Mouse (Mus musculus) embryo, embryonic 11 days (tissue): ENCODE measurements around the gene Slc38a1.

Source experiments
- DNase-seq: peaks from one replicate; pipeline ENCODE4 v3.0.0-alpha.2; 2015

The Slc38a1 gene

DNA sequence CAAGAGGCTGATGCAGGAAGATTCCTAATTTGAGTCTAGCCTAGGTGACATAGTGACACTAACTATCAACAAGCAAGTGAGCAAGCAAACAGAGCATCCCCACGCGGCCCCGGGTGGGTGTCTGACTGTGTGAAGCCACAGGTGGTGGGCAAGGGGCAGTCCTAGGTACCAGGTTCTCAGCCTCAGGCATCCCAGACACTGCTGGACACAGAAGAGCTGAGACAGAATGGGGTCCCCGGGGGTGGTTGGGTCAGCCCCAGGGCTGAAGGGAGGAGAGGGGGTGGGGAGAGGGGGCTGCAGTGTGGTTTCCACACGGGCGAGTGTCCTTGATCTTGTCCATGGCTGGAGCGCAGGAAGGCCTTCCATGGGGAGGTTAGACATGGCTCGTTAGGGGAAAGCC is 91.6 kb downstream of the Slc38a1 start:
- no peak for DNase-seq

DNA sequence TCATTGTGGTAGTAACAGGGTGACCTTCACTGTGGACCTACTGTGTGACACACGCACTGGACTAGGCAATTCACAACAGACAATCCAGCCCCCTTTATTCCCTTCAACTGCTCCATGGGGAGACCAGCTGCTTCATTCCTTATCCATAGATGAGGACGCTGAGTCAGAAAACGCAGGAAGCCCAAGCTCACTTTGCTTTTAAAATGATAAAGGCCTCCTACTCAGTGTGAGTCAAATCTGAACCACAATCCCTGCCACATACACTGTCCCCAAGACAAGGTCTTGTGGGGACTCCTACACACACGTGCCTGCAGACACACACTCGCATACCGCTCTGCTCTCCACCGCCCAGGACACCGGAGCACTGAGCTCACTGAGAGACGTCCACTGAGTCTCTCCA is 94.3 kb downstream of the Slc38a1 start:
- DNase-seq: no peak

DNA sequence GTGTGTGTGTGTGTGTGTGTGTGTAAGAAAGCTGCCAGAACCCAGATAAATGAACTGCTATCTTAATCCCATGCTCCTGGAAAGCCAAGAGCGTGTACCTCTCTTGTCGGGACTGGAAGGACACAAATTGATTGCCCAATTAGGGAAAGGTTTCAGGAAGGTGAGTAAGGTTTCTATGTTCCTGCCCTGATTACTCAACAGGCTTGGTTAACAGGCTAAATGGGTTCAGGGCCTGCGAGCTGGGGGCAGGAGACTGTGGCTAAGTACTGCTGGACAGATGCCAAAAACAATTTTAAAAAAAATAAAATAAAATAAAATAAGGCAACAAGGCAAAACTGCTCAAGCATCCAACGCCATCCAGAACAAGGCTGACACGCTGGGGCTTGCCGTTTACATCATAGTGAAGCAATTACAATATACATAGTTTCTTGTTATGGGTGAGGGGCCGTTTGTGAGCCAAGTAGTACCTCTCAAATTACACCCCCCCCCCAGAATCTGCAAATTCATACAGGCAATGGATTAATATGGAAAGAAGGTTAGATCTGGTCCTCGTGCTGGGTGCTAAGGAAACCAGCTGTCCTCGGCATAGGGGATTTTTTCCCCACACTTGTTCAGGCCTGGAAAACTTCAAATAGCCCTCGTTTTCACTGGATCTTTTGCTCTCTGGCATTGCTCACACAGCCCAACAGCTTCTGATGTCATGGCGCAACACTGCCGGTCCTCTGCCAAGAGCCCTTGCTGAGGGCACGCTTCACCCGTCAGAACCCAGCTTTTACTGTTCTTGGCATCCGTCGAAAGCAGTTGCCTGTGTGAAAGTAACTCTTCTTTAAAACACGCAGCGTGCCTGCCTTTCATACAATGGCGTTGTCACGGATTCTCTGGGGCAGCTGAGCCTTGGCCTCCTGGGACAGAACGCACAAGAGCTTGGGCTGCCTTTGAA is 95.2 kb downstream of the Slc38a1 start:
- DNase-seq: no peak

DNA sequence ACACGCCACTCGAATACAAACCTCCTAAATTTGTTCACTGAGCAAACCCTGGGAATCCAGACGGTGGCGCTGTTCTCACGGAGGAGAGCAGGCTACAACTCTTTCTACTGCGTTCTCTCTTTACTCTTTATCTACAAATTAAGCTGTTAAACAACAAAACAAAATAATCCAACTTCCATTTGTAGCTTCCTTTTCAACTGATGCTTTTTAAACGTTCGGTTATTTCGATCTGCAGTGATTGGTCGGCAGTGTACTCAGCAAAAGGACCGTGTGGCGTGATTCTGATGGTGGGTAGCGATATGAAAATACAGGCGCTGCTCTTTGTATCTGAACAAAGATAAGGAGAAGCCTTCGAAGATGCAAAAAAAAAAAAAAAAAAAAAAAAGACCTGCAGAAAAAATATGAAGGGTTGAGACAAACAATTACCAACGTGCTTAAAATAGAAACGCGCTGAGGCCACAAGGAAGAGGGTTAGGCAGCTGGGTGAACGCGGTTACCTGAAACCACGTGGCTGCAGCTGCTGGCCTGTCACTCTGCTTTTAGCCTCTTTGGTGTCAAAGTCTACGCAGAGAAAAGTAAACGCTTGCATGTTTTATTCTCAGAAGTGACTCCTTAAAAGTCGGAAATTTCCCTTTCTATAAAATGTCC is 99.4 kb downstream of the Slc38a1 start:
- peak; percentile 88 for DNase-seq

DNA sequence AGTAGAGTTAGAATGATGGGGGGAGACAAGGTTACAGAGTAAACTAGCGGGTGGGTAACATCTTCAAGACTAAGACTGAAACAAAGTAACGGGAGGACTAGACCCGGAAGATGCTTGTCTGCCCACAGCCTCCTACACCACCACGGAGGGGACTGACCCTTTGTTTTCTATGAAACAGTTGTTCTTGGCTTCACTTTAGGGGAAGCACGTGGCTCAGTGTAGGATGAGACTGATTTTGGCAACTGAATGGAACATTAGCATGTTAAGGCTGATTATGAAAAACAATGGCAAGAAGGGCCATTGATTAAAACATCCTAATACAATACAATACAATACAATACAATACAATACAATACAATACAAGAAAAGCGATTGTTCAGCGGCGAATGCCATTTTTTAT is 100.6 kb downstream of the Slc38a1 start:
- DNase-seq: no peak

DNA sequence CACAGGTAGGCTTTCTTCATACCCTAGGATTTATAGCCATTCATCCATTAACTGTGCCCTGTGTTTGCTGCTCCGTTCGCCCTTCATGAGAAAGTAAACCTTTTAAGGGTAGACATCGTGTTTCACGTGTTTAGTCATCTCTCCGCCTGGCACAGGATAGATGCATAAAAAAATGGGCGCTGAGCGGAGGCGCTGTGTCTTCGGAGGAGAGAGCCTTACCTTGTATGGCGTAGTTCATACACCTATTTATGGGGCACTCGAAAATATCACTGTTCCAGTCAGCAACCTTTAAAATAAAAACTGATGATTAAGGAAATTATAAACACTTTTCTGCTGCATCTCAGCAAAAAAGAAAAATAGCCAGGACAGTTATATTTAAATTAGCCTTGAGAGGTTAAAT is 105.4 kb downstream of the Slc38a1 start:
- no peak for DNase-seq

DNA sequence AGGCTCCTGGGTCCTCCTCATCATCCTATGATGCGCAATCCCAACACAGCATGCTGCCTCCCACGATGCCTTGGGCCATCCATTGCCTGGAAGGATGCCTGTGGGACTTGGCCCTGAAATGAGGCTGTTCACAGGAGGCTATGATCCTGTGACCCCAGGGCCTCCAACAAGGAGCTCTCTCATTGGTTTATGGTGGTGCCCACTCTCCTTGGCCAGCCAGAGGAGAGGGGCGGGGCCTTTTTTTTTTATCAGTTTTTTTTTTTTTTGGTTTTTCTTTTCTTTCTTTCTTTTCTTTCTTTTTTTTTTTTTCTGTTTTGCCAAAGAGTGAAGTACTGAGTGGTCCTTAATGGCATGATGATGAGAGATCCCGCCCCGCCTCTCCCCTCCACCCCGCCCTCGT is 106.3 kb downstream of the Slc38a1 start:
- no peak for DNase-seq

DNA sequence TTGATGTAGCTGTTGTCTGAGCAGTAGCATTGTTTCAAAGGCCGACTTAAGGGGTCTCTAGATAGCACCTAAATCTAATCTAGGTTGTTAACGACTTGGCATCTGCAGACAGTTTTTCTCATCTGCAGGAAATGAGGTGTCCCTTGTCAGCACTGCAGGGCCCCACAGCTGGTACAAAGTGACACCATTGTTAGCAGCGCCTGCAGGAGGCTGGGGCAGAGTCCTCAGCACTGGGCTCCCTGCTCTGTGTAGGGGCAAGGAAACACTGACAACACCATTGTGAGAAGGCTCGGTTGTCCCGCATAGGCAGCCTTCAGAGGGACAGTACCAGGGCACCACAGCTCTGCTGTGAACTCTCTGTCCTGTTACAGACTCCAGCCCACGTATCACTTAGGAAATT is 115.0 kb downstream of the Slc38a1 start:
- DNase-seq: no peak

DNA sequence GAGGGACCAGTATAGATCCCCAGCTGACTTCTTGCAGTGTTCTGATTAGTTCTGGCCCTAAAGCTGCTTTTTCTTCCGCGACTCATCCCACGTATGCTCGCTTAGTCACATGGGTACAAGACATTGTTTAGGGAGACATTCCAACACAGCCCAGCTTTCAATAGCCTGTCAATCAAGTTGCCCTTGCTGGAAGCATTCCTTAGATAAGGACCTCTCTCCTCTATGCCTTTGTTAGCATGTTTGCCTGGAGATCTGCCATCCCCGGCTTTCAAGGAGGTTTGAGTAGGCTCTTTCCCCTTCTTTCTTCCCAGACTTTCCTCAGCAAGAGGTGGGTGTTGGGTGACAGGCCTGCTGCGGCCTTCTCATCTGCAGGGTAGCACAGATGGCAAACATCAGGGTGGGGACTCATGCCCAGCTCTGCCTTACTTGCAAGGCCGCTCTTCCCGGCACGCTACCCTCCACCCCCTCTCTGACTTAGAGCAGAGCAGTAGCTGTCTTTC is 118.4 kb downstream of the Slc38a1 start:
- DNase-seq: peak; percentile 53
